Mouse (Mus musculus): Measurements from ENCODE around the gene Gpr21.

Gpr21 gene

DNA sequence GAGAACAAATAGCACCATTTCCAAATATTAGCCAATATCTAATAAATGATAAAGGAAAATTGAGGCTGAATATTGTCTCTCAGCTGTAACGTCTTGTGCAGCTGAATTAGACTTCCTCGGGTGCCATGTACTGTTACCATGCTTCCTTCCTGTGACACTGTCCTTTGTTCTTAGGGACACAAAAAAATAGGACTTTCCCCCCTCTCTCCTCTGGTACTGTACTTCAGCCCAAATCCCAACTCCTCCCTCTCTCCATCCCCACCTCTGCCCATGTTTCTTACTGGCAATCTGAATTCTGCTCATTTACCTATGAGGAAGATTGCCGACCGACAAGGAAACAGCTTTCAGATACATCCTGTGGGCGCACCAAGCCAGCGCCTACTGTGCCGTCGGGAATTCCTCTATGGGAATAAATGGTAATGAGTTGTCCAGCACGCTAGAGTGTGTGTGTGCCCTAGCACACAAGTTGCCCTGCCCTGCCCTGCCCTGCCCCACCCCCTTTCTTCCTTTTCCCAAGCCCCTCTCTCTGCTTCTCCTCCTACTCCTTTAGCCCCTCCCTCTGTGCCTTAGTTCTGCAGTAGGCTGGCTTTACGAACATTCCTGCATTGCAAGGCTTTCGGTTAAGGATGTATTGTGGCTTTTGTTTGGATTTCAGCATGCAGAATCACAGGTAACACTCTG, at the start of gene Gpr21:
Gene Gpr21 (plus strand): TSS at position 303 of the 681 bp plus-strand sequence.
- no peak for DNase-seq

GRCm38 (mm10) chr2:37479559-37479958, 36.6 kb upstream of the Gpr21 start:
- no peak for DNase-seq

DNA sequence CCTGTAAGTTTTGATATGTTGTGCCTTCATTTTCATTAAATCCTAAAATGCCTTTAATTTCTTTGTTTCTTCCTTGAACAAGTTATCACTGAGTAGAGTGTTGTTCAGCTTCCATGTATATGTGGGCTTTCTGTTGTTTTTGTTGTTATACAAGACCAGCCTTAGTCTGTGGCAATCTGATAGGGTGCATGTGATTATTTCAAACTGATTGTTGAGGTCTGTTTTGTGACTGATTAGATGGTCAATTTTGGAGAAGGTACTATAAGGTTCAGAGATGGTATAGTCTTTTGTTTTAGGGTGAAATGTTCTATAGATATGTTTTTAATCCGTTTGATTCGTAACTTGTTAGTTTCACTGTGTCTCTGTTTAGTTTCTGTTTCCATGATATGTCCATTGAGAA, 36.1 kb upstream of the Gpr21 start:
- DNase-seq, result no peak

- no peak for DNase-seq
These were observed 32.0 kb upstream of the Gpr21 start for GRCm38 (mm10) chr2:37484165-37484564.

DNA sequence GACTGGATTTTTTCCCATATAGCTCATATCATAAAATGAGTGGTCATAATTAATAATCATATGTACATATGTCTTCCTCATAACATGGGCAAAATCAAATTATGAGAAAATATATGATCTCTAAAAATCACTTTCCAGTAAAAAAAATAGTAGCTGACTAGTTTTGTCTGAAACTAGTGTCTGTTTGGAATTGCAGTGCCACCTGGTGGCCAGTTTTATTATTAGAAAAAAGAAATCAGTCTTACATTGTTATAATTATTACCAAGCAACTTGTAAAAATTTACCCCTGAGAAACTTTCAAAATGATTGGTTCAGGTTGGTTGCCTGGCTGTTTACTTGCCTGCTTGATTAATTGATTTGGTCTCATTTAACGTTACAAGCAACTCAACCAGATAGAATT, 30.8 kb upstream of the Gpr21 start:
- DNase-seq, result peak; percentile 70

DNA sequence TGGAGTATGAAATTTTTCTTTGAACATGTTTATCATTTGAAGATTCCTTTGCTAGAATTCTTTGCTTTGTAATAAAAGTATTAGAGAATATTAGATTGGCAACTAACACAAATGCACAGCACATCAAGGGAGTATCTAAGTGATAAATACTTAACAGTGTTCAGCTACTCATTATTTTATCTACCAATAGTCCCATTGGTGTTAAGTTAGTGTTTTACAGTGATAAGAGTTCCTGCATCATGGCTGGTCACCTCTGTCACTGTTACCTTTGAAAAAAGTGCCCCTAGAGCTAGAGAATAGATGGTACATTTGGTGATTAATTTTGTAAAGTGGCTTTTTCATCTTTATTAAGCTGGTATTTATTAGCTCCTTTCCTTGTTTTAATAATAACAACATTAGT, 29.7 kb upstream of the Gpr21 start:
- no peak for DNase-seq

DNA sequence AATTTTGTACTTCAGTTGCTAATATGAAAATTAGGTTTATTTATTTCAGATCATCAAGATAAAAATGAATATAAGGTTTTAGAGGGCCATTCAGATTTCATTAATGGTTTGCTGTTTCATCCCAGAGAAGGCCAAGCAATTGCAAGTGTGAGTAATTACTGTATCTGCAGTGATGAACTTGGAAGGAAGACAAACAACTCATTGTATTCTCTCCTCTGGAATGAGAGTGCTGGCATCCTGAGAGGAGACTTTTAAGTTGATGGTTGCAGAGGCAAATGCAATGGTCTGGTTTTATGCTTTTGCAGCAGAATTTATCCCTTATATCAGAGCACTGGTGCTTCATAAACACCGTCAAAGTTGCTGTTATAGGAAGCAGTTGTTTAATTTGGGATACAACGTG, 27.2 kb upstream of the Gpr21 start:
- no peak for DNase-seq

DNA sequence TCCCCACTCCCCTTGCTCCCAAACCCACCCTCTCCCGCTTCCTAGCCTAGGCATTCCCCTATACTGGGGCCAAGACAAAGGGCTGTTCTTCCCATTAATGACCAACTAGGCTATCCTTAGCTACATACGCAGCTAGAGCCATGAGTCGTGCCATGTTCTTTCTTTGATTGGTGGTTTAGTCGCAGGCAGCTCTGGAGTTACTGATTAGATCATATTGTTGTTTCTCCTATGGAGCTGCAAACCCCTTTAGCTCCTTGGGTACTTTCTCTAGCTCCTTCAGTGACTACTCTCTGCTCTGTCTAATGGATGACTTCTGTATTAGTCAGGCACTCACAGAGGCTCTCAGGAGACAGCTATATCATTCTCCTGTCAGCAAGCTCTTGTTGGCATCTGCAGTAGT, 18.8 kb upstream of the Gpr21 start:
- no peak for DNase-seq

GRCm38 (mm10) chr2:37505856-37506255, 10.3 kb upstream of the Gpr21 start:
- peak; percentile 61 for DNase-seq

DNA sequence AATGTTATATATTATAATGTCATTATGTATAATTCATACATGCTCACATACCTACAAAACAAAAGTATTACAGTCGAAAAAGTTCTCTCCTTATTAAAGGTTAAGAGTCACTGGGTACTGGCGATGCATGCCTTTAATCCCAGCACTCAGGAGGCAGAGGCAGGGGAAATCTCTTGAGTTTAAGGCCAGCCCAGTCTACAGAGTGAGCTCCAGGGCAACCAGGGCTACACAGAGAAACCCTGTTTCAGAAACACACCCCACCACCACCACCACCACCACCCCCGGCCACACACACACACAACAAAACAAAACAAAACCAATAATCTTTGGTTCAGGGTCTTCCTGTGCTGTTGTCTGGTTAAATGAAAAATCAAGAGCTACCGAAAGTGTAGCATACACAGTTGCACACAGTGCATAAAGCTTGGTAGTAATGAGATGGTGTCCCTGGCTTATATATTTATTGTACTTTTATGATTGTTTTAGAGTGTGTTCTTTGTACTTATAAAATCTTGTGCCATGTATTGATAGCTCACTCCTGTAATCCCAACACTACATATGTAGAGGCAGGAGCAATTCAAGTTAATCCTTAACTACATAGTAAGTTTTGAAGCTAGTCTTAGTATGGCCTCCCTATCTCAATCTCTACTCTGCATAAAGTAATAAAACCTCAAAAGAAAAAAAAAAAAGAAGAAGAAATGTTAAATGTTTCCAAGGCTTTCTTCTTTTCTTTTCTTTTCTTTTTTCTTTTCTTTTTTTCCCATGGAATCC, 4.8 kb upstream of the Gpr21 start:
- no peak for DNase-seq

DNA sequence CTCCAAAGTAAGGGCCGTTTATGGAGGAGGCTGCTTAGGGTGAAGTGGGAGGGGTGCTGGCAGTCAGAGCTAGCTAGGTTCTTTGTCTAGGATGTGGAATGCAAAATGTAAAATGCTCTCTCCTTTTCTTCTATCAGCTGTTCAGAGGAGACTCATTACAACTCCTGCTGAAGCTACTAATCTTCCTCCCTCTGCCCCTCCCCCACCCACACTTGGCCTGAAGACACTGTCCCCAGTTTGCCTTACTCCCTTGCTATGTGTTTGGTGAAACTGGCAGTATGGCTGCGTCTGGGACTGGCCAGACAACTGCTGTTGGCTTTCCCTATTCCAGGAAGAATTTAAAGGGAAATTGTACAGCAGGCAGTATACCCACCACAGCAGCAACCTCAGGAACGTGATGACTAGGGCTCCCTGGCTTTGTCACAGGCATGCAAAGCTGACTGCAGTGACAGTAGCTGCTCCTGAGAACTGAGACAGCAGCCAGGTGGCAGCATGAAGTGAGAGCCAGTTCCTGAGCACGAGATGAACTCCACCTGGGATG, 860 bp downstream of the Gpr21 start:
- DNase-seq, result no peak

DNA sequence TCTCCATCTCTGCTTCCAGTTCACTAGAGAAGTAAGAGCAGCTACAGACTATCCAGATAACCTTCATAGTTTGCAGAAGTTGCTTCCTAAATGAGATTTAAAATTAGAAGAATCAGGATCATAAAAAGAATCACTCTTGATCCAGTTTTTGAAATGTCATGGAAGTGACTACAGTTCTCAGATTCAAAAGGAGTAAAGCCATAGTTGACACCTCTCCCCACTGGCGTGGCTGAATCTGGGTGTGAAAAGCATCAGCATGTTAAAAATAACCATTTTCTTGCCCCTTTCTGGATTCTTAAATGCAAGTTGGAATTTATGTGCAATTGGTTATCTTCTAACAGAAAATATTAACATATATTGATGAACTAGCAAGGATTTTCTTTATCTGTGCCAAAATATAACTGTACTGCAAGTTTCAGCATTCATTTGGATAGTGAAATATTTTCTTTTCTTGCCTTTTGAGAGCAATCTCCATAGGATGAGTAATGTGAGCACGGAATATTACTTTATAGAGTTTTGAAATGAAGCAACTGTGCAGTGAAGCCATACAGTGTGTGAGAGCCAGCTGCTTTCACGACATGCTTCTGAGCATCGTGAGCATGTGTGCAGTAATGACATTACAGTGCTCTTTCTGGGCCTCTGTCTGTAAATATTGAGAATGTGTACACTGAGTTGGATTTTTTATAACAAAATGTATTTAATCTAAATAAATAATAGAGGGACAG, 2.6 kb downstream of the Gpr21 start:
- DNase-seq, result no peak

DNA sequence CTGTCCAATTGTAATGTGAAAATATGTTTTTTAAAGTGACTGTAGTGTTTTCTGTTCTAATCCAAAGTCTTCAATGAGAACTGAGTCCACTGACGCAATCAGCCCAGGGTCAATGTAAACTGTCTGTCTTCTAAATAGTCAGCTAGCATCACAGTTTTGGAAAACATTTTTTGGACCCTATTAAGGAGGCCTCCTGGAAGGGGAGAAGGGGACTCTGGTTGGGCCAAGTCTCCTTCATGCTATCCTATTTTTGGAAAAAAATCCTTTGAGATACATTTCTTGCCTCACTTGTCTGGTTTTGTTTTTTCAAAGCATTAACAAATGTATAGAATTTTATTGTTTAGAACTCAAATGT, 3.1 kb downstream of the Gpr21 start:
- DNase-seq, result no peak

DNA sequence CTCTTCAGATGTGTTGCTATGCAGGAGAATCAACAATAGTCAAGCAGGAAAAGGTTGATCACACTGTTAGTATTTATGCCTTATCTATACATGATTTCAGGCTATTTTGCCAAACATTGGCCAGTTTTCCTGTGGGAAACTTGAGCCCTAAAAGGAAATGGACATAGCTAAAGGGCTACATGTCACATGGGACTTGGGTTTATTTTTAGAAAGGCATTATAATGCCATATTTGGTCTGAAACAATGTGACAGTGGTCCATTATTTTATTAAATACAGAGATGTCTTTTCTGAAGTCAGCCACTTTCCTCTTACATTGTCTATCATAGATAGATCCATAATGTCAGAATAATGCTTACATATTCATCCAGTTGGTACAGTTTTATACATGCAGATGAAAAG, 11.5 kb downstream of the Gpr21 start:
- no peak for DNase-seq

GRCm38 (mm10) chr2:37529397-37529796, 13.3 kb downstream of the Gpr21 start:
- DNase-seq, result no peak

GRCm38 (mm10) chr2:37530766-37531165, 14.6 kb downstream of the Gpr21 start:
- no peak for DNase-seq

DNA sequence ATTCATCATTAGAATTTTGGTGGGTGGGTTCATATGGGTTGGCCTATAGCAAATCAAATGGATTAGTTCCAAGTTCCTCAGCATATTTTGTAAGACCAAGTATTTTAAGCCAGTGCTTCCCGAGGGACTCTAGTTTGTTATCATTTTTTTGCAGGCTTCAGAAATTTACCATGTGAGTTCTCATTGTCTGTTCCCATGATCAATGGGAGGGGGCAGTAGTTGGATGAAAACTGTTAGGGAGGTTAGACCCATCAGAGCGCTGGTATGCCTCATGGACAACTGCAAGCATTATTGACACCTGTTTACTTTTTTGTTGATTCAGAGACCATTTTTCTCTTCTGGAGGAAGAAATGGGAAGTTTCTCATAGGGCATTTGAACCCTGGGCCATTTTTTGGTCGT, 15.5 kb downstream of the Gpr21 start:
- DNase-seq, result no peak

DNA sequence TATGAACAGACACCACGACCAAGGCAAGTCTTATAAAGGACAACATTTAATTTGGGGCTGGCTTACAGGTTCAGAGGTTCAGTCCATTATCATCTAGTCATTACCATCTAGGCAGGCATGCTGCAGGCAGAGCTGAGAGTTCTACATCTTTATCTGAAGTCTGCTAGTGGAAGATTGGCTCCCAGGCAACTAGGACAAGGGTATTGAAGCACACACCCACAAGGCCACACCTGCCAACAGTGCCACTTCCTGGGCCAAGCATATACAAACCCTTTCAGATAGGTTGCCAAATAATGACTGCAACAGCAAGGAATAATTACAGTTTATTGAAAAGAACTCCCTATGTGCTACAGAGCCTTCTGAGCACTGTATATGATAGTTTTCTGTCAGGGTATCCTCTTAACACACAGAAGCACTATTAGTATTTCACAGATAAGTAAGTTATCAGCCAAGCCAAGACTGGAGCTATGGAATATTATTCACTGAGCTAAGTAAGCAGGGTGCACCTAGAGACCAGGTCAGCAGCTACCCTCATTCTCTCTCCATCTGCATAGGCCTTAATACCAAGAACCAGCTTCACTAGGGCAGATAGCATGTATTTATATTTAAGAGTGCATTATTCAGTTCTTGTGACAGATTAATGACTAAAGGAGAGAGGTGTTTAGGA, 33.3 kb downstream of the Gpr21 start:
- no peak for DNase-seq

DNA sequence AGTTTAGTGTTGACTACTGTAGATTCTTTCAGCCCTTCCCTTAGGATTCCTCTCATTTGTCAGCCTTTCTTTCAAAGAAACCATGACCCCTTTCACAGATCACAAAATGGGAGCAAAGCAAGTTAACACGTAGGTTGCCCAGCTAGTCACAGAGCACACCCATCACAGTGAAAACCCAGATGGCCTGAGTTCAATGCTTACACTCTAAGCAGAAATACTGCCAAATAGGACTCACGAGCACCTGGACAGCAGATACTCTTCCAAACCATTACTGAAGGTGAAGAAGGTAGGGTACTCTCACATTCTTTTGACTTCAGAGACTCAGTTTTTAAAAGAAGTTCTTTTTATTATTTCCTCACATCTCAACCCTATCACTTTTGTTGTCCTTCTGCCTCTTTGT, 40.2 kb downstream of the Gpr21 start:
- no peak for DNase-seq

GRCm38 (mm10) chr2:37565579-37565978, 49.4 kb downstream of the Gpr21 start:
- DNase-seq, result no peak

- no peak for DNase-seq
These were observed 49.9 kb downstream of the Gpr21 start for GRCm38 (mm10) chr2:37566035-37566434.

DNA sequence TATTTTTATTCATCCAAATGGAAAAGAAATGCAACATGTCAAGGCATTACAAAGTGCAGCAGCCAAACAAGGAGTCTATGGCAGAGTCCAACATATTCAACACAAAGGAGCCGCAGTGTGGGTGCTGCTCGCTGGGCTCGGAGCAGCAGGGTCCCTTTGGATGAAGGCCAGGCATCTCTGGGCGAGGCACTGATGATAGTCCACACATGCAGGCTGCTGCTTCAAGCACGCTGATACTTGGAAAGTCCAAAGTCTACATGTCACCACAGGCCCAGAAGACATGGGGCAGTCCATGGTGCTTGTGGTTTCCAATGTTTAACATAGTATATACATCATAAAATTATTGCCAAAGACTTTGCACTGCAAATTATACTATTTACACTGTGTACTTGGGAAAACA, 53.8 kb downstream of the Gpr21 start:
- DNase-seq, result no peak

Data from kidney, adult 9 months (tissue).